Mouse (Mus musculus) lung, embryonic 16.5 days (tissue): ENCODE measurements around the gene Lmcd1. TPM values are rescaled to one million over a fixed set of nuclear protein-coding genes. Genes with fewer than 3 reads are reported as not detected.
A peak's percentile ranks its signal among the peaks of the same experiment; 100 is the strongest.

ENCODE experiments used
- ATAC-seq: fragments of 200-750 bp; cut with Nextera tagmentation; 2 replicates; pipeline ENCODE4 v1.8.0; 2017; ENCODE audit warnings: low read depth, mild to moderate bottlenecking, moderate library complexity
- H3K27ac ChIP-seq: fragments of 300-500 bp; sonication (generic); 2 replicates; pipeline ENCODE4 v1.5.1; 2014; ENCODE audit warnings: mild to moderate bottlenecking, control low read depth, low read length
- H3K27me3 ChIP-seq: fragments of 300-500 bp; sonication (generic); 2 replicates; pipeline ENCODE4 v1.6.1; 2014; ENCODE audit warnings: low read depth, low read length, mixed read lengths; ENCODE audit not compliant: control insufficient read depth, insufficient read depth
- H3K36me3 ChIP-seq: fragments of 300-500 bp; sonication (generic); 2 replicates; pipeline ENCODE4 v1.6.1; 2014; ENCODE audit warnings: low read length; ENCODE audit not compliant: control insufficient read depth, insufficient read depth
- H3K4me1 ChIP-seq: fragments of 300-500 bp; sonication (generic); replicated peaks from 2 replicates; pipeline ENCODE4 v1.6.1; 2014; ENCODE audit warnings: low read length, mixed read lengths; ENCODE audit not compliant: control insufficient read depth, insufficient read depth
- H3K4me2 ChIP-seq: fragments of 300-500 bp; sonication (generic); 2 replicates; pipeline ENCODE4 v1.6.1; 2014; ENCODE audit warnings: low read depth, low read length, control low read depth
- H3K4me3 ChIP-seq: fragments of 300-500 bp; sonication (generic); 2 replicates; pipeline ENCODE4 v1.5.1; 2014; ENCODE audit warnings: mild to moderate bottlenecking, low read length, control low read depth
- H3K9ac ChIP-seq: fragments of 300-500 bp; sonication (generic); 2 replicates; pipeline ENCODE4 v1.6.1; 2014; ENCODE audit warnings: low read length, control low read depth
- H3K9me3 ChIP-seq: fragments of 300-500 bp; sonication (generic); 2 replicates; pipeline ENCODE4 v1.6.1; 2016; ENCODE audit warnings: low read length; ENCODE audit not compliant: control insufficient read depth
- WGBS: fragments of 180-500 bp; shearing (Covaris S2); extraction: QIAGEN DNeasy Blood & Tissue Kit; methylation state at CpG from one replicate; pipeline ENCODE4 v1.1.7; 2014; 5-methylcytosine and 5-hydroxymethylcytosine counted together
- polyA plus RNA-seq: library from polyadenylated mRNA; unstranded; fragments of >200 nt; fragmentation: Nextera tagmentation; extraction: Ambion mirVana; gene quantifications from 2 replicates; pipeline ENCODE4 v1.2.1, GENCODE M21; 2015

Gene Lmcd1
- polyA plus RNA-seq, 1 experiment from 2014 or later = 33.4 TPM

- no peak for ATAC-seq
- WGBS = 45% methylated on average over 3 of the region's 3 CpGs
- Histone ChIP-seq H3K4me2 (no peak overlapping the region), H3K9ac (no peak overlapping the region), H3K4me3 (no peak overlapping the region), H3K9me3 (no peaks in the 10 kb centered on the region), H3K36me3 (no peaks in the 10 kb centered on the region), H3K4me1 (no peaks in the 10 kb centered on the region), H3K27me3 (no peaks in the 10 kb centered on the region), H3K27ac (no peak overlapping the region)
Observed at GRCm38 (mm10) chr6:112280945-112281344, 7.4 kb downstream of the Lmcd1 start.

- Histone ChIP-seq H3K9ac (no peak overlapping the region), H3K4me2 (no peak overlapping the region), H3K4me3 (no peak overlapping the region), H3K27me3 (no peaks in the 10 kb centered on the region), H3K36me3 (no peaks in the 10 kb centered on the region; the same call in 1 of the 2 replicates), H3K9me3 (no peaks in the 10 kb centered on the region), H3K4me1 (no peaks in the 10 kb centered on the region), H3K27ac (no peak overlapping the region)
- no peak for ATAC-seq
- 80% methylated on average over 2 of the region's 2 CpGs for WGBS
Observed at GRCm38 (mm10) chr6:112281935-112282334, 8.4 kb downstream of the Lmcd1 start.

GRCm38 (mm10) chr6:112284087-112284486, 10.5 kb downstream of the Lmcd1 start:
- no peak overlapping the region for H3K27ac ChIP-seq
- no peak overlapping the region for H3K4me2 ChIP-seq
- no peaks in the 10 kb centered on the region for H3K27me3 ChIP-seq
- no peaks in the 10 kb centered on the region for H3K4me1 ChIP-seq
- no peaks in the 10 kb centered on the region for H3K9me3 ChIP-seq
- H3K36me3 ChIP-seq = no peaks in the 10 kb centered on the region; the same call in 1 of the 2 replicates
- no peak for ATAC-seq
- WGBS = 69% methylated on average over 2 of the region's 2 CpGs
- no peak overlapping the region for H3K4me3 ChIP-seq
- no peak overlapping the region for H3K9ac ChIP-seq

- H3K27ac ChIP-seq = no peak overlapping the region
Observed at GRCm38 (mm10) chr6:112287671-112288070, 14.1 kb downstream of the Lmcd1 start.

GRCm38 (mm10) chr6:112288271-112288670, 14.7 kb downstream of the Lmcd1 start:
- no peak overlapping the region for H3K4me2 ChIP-seq
- no peak for ATAC-seq
- H3K27ac ChIP-seq = no peak overlapping the region
- H3K4me1 ChIP-seq = peaks cover 2% of the 10 kb centered on the region; the same call in 1 of the 2 replicates
- H3K4me3 ChIP-seq = no peak overlapping the region
- H3K36me3 ChIP-seq = no peaks in the 10 kb centered on the region; the same call in 1 of the 2 replicates
- H3K9me3 ChIP-seq = no peaks in the 10 kb centered on the region
- H3K27me3 ChIP-seq = no peaks in the 10 kb centered on the region
- WGBS = 89% methylated on average over 3 of the region's 3 CpGs
- no peak overlapping the region for H3K9ac ChIP-seq

More at GRCm38 (mm10) chr6:112287671-112288070, 14.1 kb downstream of the Lmcd1 start:
- no peak overlapping the region for H3K4me2 ChIP-seq
- no peaks in the 10 kb centered on the region for H3K27me3 ChIP-seq
- no peaks in the 10 kb centered on the region for H3K4me1 ChIP-seq
- ATAC-seq = peak; percentile 61
- 78% methylated on average over 9 of the region's 9 CpGs for WGBS
- H3K9ac ChIP-seq = no peak overlapping the region
- no peaks in the 10 kb centered on the region; the same call in 1 of the 2 replicates for H3K36me3 ChIP-seq
- H3K4me3 ChIP-seq = no peak overlapping the region
- no peaks in the 10 kb centered on the region for H3K9me3 ChIP-seq

GRCm38 (mm10) chr6:112291146-112291545, 17.6 kb downstream of the Lmcd1 start:
- Histone ChIP-seq H3K27ac (no peak overlapping the region), H3K9me3 (no peaks in the 10 kb centered on the region), H3K9ac (no peak overlapping the region), H3K4me3 (no peak overlapping the region), H3K27me3 (no peaks in the 10 kb centered on the region), H3K4me2 (no peak overlapping the region), H3K4me1 (peaks cover 5% of the 10 kb centered on the region; the same call in 1 of the 2 replicates), H3K36me3 (no peaks in the 10 kb centered on the region; the same call in 1 of the 2 replicates)
- no peak for ATAC-seq
- WGBS = 70% methylated on average over 4 of the region's 4 CpGs

GRCm38 (mm10) chr6:112293320-112293719, 19.8 kb downstream of the Lmcd1 start:
- Histone ChIP-seq H3K4me3 (no peak overlapping the region), H3K36me3 (no peaks in the 10 kb centered on the region), H3K27ac (no peak overlapping the region), H3K4me1 (peaks cover 5% of the 10 kb centered on the region; the same call in 1 of the 2 replicates), H3K4me2 (no peak overlapping the region), H3K27me3 (no peaks in the 10 kb centered on the region), H3K9ac (no peak overlapping the region), H3K9me3 (no peaks in the 10 kb centered on the region)
- no peak for ATAC-seq
- 32% methylated on average over 5 of the region's 5 CpGs for WGBS

GRCm38 (mm10) chr6:112295269-112295668, 21.7 kb downstream of the Lmcd1 start:
- Histone ChIP-seq H3K9ac (no peak overlapping the region), H3K4me1 (peaks cover 5% of the 10 kb centered on the region; the same call in 1 of the 2 replicates), H3K27me3 (no peaks in the 10 kb centered on the region), H3K4me2 (no peak overlapping the region), H3K27ac (no peak overlapping the region), H3K36me3 (no peaks in the 10 kb centered on the region), H3K9me3 (no peaks in the 10 kb centered on the region), H3K4me3 (no peak overlapping the region)
- 51% methylated on average over 3 of the region's 3 CpGs for WGBS
- ATAC-seq = peak; percentile 54

- H3K9me3 ChIP-seq = no peaks in the 10 kb centered on the region
- WGBS = 73% methylated on average over 7 of the region's 7 CpGs
- no peaks in the 10 kb centered on the region for H3K36me3 ChIP-seq
- H3K4me2 ChIP-seq = no peak overlapping the region
- H3K4me1 ChIP-seq = peaks cover 13% of the 10 kb centered on the region
- no peak for ATAC-seq
- H3K4me3 ChIP-seq = no peak overlapping the region
- H3K27me3 ChIP-seq = no peaks in the 10 kb centered on the region
- no peak overlapping the region for H3K9ac ChIP-seq
- H3K27ac ChIP-seq = no peak overlapping the region
Observed at GRCm38 (mm10) chr6:112300146-112300545, 26.6 kb downstream of the Lmcd1 start.

GRCm38 (mm10) chr6:112300633-112301032, 27.1 kb downstream of the Lmcd1 start:
- Histone ChIP-seq H3K9me3 (no peaks in the 10 kb centered on the region), H3K9ac (no peak overlapping the region), H3K27ac (no peak overlapping the region), H3K4me3 (no peak overlapping the region), H3K4me2 (no peak overlapping the region), H3K27me3 (no peaks in the 10 kb centered on the region), H3K4me1 (peaks cover 13% of the 10 kb centered on the region), H3K36me3 (no peaks in the 10 kb centered on the region)
- no peak for ATAC-seq
- 82% methylated on average over 1 of the region's 1 CpGs for WGBS
